Mouse (Mus musculus) neural tube, embryonic 12.5 days (tissue): ENCODE measurements around the gene Tdrd7. TPM values are rescaled to one million over a fixed set of nuclear protein-coding genes. Genes with fewer than 3 reads are reported as not detected.

ENCODE experiments used
- ATAC-seq: fragments of 200-750 bp; cut with Nextera tagmentation; 2 replicates; pipeline ENCODE4 v1.8.0; 2017; ENCODE audit warnings: low read depth, mild to moderate bottlenecking, moderate TSS enrichment, moderate library complexity; ENCODE audit not compliant: low FRiP score
- H3K27ac ChIP-seq: fragments of 300-500 bp; sonication (generic); 2 replicates; pipeline ENCODE4 v1.5.1; 2016
- H3K27me3 ChIP-seq: fragments of 300-500 bp; sonication (generic); replicated peaks from 2 replicates; pipeline ENCODE4 v1.6.1; 2016; ENCODE audit warnings: mild to moderate bottlenecking
- H3K36me3 ChIP-seq: fragments of 300-500 bp; sonication (generic); 2 replicates; pipeline ENCODE4 v1.6.1; 2016; ENCODE audit warnings: mild to moderate bottlenecking
- H3K4me1 ChIP-seq: fragments of 300-500 bp; sonication (generic); 2 replicates; pipeline ENCODE4 v1.6.1; 2016
- H3K4me2 ChIP-seq: fragments of 300-500 bp; sonication (generic); replicated peaks from 2 replicates; pipeline ENCODE4 v1.6.1; 2016; ENCODE audit warnings: mild to moderate bottlenecking
- H3K4me3 ChIP-seq: fragments of 300-500 bp; sonication (generic); 2 replicates; pipeline ENCODE4 v1.5.1; 2016
- H3K9ac ChIP-seq: fragments of 300-500 bp; sonication (generic); 2 replicates; pipeline ENCODE4 v1.6.1; 2016; ENCODE audit warnings: mild to moderate bottlenecking
- H3K9me3 ChIP-seq: fragments of 300-500 bp; sonication (generic); 2 replicates; pipeline ENCODE4 v1.6.1; 2016; ENCODE audit warnings: mild to moderate bottlenecking
- WGBS: fragments of 180-500 bp; shearing (Covaris S2); methylation state at CpG from one replicate; pipeline ENCODE4 v1.1.7; 2016; 5-methylcytosine and 5-hydroxymethylcytosine counted together
- polyA plus RNA-seq: library from polyadenylated mRNA; unstranded; fragments of >200 nt; fragmentation: Nextera tagmentation; extraction: Ambion mirVana; gene quantifications from 2 replicates; pipeline ENCODE4 v1.2.1, GENCODE M21; 2016

Tdrd7 gene
- polyA plus RNA-seq, 1 experiment from 2014 or later, result 18.6 TPM

DNA sequence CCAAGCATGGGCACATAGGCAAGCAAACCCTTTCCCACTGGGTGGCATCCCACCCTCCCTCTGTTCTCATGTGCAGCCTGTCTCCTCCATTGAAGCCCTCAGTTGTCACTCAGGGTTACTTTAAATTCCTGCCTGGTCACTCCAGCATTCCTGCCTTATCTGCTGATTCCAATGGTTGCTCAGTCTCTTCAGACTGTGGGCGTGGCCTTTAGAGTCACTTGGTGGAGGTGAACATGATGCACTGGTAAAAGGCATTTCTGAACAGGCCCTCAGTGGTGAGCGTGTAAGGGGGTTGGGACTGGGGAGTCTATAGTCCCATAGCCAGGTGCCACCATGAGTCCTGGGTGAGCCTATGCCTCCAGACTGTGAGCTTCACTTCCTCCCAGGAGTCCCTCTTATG is 68.1 kb downstream of the Tdrd7 start:
- H3K9me3 ChIP-seq, result no peaks in the 10 kb centered on the region
- peaks cover 12% of the 10 kb centered on the region for H3K27me3 ChIP-seq
- H3K4me2 ChIP-seq, result no peak overlapping the region
- 92% methylated on average over 2 of the region's 2 CpGs for WGBS
- no peak overlapping the region for H3K9ac ChIP-seq
- H3K36me3 ChIP-seq, result no peaks in the 10 kb centered on the region
- no peak overlapping the region for H3K4me3 ChIP-seq
- no peak for ATAC-seq
- no peak overlapping the region for H3K27ac ChIP-seq
- no peaks in the 10 kb centered on the region for H3K4me1 ChIP-seq

DNA sequence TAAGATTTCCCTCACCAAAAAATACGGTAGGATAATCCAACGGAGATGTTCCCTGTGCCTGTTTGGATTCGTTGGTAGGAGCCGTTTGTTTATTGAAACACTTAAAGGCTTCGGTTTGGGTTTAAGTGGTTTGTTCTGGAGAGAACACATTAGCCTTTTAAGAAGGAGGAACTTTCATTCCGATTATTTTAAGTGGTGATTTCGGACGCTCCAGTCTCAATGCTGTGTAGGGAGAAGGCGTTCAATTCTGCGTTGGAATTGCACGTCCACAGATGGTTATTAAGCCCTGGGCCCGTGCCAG is 73.4 kb downstream of the Tdrd7 start:
- no peak overlapping the region for H3K27ac ChIP-seq
- H3K4me3 ChIP-seq, result peak overlapping the region; percentile 47
- peak overlapping the region; percentile 98 for H3K4me2 ChIP-seq
- no peaks in the 10 kb centered on the region for H3K9me3 ChIP-seq
- H3K36me3 ChIP-seq, result no peaks in the 10 kb centered on the region
- H3K9ac ChIP-seq, result no peak overlapping the region
- H3K27me3 ChIP-seq, result peaks cover 45% of the 10 kb centered on the region
- no peak for ATAC-seq
- peaks cover 15% of the 10 kb centered on the region for H3K4me1 ChIP-seq
- WGBS, result 13% methylated on average over 12 of the region's 12 CpGs

DNA sequence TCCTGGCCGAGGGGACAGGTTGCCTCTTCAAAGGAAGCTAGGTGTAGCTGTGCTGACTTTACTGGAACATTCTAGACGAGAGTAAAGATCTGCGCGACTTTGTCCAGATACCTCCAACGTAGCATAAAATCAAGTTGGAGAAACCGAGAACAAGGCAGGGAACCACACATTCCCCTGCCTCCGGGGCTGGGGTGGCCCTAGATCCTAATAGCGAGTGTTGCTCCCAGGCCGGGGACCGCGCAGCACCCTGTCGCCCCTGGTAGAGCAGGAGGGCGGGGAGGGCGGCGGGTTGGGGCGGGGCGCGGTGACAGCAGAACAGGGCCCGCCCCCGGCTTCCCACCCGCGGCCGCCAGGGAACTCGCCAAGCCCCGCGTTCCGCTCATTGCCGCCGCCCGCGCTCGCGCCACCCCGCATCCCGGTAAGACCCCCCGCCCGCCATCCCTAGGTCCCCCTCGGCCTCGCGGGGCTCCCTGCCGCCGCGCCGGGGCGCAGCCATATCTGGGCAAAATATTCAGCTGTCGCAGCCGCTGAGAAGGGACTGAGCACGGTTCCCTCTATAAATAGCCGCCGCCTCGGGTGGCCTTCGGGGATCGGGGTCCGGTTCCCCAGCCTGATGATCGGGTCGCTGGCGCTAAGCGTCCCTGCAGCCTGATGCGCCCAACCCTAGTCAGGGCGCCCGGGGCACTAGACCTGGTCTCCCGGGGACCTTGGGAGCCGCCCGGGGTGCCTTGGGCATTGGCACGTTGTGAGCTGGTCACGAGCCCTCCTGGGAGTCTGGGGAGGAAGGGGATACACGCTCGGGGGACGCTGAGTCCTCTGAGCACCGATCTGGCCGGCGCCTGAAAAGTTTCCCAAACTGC is 74.0 kb downstream of the Tdrd7 start, which contains the start of gene Tmod1:
TSS of gene Tmod1 (plus strand) at position 44 of the 860 bp plus-strand sequence.
- no peaks in the 10 kb centered on the region for H3K9me3 ChIP-seq
- H3K27ac ChIP-seq, result no peak within 1 kb of the TSS
- H3K9ac ChIP-seq, result peak within 1 kb of the TSS; percentile 55
- no peaks in the 10 kb centered on the region for H3K36me3 ChIP-seq
- WGBS, result under 1% methylated on average over 70 of the region's 72 CpGs
- peak; percentile 68; the same call in 1 of the 2 replicates for ATAC-seq
- peaks cover 45% of the 10 kb centered on the region for H3K27me3 ChIP-seq
- peak within 1 kb of the TSS; percentile 47 for H3K4me3 ChIP-seq
- H3K4me1 ChIP-seq, result peaks cover 15% of the 10 kb centered on the region
- peak within 1 kb of the TSS; percentile 98 for H3K4me2 ChIP-seq

DNA sequence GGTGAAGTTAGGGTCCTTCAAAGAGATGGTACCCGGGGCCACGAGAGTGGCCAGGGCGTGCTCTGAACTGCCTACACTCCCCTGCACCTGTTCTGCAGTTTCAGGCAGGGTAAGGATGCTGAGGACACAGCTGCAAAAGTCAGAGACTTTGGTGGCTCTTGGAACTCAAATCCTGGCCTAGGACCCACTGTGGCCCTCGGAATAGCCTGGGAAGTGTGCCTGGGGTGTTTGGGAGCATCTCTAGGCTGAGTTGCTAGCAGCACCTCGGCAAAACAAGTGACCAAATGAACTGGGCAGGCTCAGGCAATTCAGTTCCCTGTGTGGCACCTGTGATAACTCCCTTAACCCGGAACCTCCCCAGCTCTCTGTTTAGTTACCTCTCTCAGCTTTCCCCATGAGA is 74.8 kb downstream of the Tdrd7 start:
- Histone ChIP-seq H3K27ac (no peak overlapping the region), H3K4me3 (peak overlapping the region; percentile 47; the same call in 1 of the 2 replicates), H3K4me1 (peaks cover 15% of the 10 kb centered on the region), H3K27me3 (peaks cover 45% of the 10 kb centered on the region), H3K36me3 (no peaks in the 10 kb centered on the region), H3K4me2 (peak overlapping the region; percentile 98), H3K9ac (no peak overlapping the region), H3K9me3 (no peaks in the 10 kb centered on the region)
- ATAC-seq, result no peak
- WGBS, result 12% methylated on average over 6 of the region's 6 CpGs

DNA sequence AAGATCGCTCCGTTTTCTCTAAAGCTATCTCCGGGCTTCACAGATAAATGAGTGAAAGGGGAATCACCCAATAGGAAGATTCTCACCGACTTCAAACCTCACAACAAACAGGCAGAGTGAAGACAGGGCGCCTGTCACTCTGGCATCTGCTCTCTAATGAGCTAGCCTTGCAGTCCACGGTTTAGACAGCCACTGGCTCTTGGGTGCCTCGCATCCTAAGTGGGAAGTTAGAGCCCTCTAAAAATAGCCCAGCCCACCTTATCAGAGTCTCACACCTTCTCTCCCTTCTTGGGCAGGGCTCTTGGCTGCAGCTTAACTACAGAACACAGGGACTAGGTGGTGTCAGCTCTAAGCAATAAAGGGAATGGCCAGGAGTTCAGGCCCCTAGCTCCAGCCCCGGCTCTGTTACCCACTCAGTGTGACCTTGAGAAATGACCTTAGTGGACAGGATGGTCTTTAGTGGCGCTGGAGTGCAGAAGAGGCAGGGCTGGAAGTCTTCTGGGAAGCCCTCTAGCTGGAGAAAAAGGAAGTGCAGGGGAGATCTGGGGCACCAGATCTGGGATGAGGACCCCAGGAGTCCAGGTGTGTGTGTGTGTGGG is 75.6 kb downstream of the Tdrd7 start:
- Histone ChIP-seq H3K4me3 (no peak overlapping the region), H3K4me2 (peak overlapping the region; percentile 98; the same call in 1 of the 2 replicates), H3K36me3 (no peaks in the 10 kb centered on the region), H3K27me3 (peaks cover 45% of the 10 kb centered on the region), H3K9ac (no peak overlapping the region), H3K27ac (no peak overlapping the region), H3K9me3 (no peaks in the 10 kb centered on the region), H3K4me1 (peaks cover 15% of the 10 kb centered on the region)
- 22% methylated on average over 9 of the region's 9 CpGs for WGBS
- ATAC-seq, result no peak

DNA sequence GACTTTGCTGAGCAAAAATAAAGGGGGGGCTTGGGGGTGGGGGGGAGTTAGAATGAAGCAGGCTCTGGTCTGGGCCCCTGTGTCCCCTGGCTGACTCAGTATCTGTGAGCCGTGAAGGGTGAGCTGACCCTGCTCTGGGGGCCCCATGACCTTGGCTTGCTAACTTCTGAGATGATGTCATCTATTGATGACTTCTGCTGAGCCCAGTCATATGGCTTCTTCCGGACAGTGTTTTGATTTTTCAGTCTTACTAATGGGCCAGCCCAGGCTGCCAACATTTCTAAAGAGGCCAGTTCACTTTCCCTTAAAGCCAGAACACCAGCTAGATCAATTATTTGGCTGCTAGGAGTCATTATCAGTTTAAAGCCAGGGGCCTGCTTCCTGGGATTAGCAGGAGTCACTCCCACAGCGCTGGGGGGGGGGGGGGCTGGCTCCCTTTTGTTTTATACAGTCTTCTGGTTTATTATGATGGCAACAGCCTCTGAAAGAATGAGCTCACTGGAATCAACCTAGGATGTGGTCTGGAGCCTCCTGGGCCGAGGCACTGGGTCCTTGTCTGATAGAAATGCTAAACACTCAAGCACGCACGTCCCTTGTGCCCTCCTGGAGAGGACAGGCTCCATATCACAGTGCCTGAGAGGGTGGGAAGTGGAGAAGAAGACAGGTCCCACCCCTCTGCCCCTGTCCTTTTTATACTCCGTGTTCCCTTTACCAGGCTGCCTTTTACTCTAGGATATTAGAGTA is 76.8 kb downstream of the Tdrd7 start:
- Histone ChIP-seq H3K9me3 (no peaks in the 10 kb centered on the region), H3K4me2 (peak overlapping the region; percentile 7; the same call in 1 of the 2 replicates), H3K4me3 (no peak overlapping the region), H3K9ac (no peak overlapping the region), H3K36me3 (no peaks in the 10 kb centered on the region), H3K27ac (no peak overlapping the region), H3K27me3 (peaks cover 44% of the 10 kb centered on the region), H3K4me1 (peaks cover 15% of the 10 kb centered on the region)
- ATAC-seq, result no peak
- WGBS, result 25% methylated on average over 7 of the region's 7 CpGs

DNA sequence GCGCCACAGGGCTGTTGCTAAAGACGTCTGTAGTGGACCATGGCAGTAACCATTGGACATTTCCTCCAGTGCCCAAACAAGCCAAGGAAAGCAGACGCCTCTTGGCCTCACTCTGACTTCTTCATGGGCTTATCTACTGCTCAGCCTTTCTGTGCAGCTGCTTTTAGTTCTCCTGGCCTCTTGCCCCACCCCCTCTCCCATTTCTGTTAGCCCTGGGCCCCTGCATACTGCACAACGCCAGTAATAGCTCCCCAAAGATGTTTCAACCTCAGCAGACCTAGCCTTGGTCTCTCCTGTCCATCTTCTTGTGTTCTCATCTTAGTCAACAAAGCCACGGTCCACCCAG is 77.3 kb downstream of the Tdrd7 start:
- Histone ChIP-seq H3K36me3 (no peaks in the 10 kb centered on the region), H3K27ac (no peak overlapping the region), H3K9me3 (no peaks in the 10 kb centered on the region), H3K9ac (no peak overlapping the region), H3K4me2 (0 out of 2 replicates have a peak overlapping the region, but pooled peaks have one; percentile 7), H3K4me1 (peaks cover 15% of the 10 kb centered on the region), H3K4me3 (no peak overlapping the region), H3K27me3 (peaks cover 40% of the 10 kb centered on the region)
- 40% methylated on average over 5 of the region's 5 CpGs for WGBS
- ATAC-seq, result no peak

DNA sequence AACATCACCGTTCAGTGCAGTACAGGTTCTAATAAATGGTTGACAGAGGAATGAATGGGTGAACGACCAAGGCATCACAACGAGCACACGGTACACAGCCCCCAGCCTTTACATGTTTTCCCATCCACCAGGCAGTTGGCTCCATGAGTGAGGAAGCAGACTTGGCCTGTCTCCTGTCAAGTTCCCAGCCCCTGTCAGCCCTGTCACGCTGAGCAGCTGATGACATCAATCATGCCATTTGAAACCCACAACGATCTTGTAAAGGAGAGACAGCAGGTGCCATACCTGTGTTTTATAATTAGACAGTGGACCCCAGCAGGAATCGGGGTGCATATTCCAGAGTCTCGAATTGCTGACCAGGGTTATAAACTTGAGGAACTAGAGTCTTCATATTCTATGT is 78.2 kb downstream of the Tdrd7 start:
- no peak overlapping the region for H3K27ac ChIP-seq
- no peak overlapping the region for H3K4me3 ChIP-seq
- no peak overlapping the region for H3K4me2 ChIP-seq
- no peaks in the 10 kb centered on the region for H3K9me3 ChIP-seq
- ATAC-seq, result no peak
- WGBS, result 77% methylated on average over 8 of the region's 8 CpGs
- no peak overlapping the region for H3K9ac ChIP-seq
- H3K36me3 ChIP-seq, result no peaks in the 10 kb centered on the region
- H3K27me3 ChIP-seq, result peaks cover 31% of the 10 kb centered on the region
- peaks cover 15% of the 10 kb centered on the region for H3K4me1 ChIP-seq

DNA sequence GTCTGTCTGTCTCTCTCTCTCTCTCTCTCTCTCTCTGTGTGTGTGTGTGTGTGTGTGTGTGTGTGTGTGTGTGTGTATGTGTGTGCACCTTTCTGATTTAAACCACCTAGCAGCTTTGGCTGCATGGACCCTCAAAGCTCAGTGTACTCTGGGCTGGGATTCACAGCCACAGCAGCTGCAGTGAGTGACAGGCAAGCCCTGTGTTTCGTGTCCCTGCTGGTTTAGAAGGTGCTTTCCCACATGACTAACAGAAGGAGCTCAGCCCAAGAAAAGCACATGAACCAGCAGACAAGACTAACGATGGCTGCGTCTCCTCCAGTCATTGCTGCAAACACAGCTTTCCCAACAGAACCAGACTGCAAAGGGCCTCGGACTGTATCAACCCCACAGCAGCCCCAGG is 82.8 kb downstream of the Tdrd7 start:
- no peak overlapping the region for H3K27ac ChIP-seq
- no peak overlapping the region for H3K4me3 ChIP-seq
- no peak overlapping the region for H3K9ac ChIP-seq
- 0 out of 2 replicates have a peak, but pooled peaks cover 5% of the 10 kb centered on the region for H3K9me3 ChIP-seq
- no peak for ATAC-seq
- no peaks in the 10 kb centered on the region for H3K4me1 ChIP-seq
- no peaks in the 10 kb centered on the region for H3K36me3 ChIP-seq
- 73% methylated on average over 4 of the region's 4 CpGs for WGBS
- no peak overlapping the region for H3K4me2 ChIP-seq
- no peaks in the 10 kb centered on the region for H3K27me3 ChIP-seq

DNA sequence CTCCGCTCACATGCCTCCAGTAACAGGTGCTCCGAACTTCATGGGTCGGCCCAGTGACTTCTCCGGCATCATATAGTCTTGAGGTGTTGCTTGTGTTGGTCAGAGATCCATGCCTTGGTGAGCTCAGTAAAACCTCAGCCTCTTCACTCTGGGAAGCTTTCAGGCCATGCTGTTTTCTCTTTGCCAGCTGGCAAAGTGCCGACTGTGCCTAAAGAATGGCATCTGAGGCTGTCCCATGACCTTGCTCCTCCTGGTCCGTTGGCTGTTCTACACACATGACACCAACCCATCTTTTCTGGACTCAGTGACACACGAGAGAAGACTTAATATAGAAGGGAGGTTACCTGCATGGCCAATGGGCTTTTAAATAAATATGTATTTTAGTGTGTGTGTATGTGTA is 83.3 kb downstream of the Tdrd7 start:
- Histone ChIP-seq H3K36me3 (no peaks in the 10 kb centered on the region), H3K27ac (no peak overlapping the region), H3K4me3 (no peak overlapping the region), H3K9ac (no peak overlapping the region), H3K27me3 (no peaks in the 10 kb centered on the region), H3K4me1 (no peaks in the 10 kb centered on the region), H3K9me3 (0 out of 2 replicates have a peak, but pooled peaks cover 5% of the 10 kb centered on the region), H3K4me2 (no peak overlapping the region)
- WGBS, result 92% methylated on average over 7 of the region's 7 CpGs
- no peak for ATAC-seq

DNA sequence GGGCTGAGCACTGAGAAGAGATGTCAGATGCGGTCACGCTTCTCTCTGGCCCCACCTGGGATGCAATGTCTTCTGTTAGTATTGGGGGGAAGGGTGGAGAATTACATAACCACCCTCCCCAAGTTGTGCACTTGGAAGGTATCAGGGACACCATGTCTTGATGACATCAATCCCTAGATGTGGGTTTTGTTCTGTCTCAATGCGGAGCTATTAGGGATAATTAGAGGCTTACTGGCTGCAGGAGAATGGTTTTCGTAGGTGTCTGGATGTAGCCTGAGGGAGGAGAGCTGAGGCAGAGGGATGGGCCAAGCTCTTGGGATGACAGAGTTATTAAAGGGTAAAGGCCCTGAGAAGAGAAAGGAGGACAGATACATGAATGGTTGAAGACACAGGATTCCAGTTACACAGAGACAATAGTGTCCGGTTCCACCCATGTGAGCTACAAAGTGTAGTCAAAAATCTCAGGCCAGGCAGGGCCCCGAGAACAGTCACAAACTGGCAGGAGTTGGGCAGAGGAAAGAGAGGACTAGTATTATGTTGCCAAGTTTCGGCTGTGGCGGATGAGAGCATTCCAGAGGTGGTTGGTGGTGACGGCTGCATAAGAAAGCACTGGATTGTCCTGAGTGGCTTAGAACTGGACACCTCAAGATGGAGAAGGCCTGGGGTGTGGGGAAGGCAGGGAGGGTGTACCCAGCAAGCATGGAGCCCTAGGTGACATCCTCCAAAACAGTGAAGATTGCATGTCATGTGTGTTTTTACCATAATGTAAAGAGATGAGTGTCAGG is 88.4 kb downstream of the Tdrd7 start:
- Histone ChIP-seq H3K9me3 (peaks cover 13% of the 10 kb centered on the region; the same call in 1 of the 2 replicates), H3K36me3 (no peaks in the 10 kb centered on the region), H3K9ac (no peak overlapping the region), H3K4me3 (no peak overlapping the region), H3K27me3 (no peaks in the 10 kb centered on the region), H3K4me1 (no peaks in the 10 kb centered on the region), H3K4me2 (no peak overlapping the region), H3K27ac (no peak overlapping the region)
- 88% methylated on average over 9 of the region's 9 CpGs for WGBS
- no peak for ATAC-seq
